Mouse (Mus musculus) left cerebral cortex, adult 2 months (tissue): ENCODE data around the gene Dll3. TPM values are rescaled to one million over a fixed set of nuclear protein-coding genes. Genes with fewer than 3 reads are reported as not detected.

Experiments
- DNase-seq, 2 experiments: peaks; one replicate each; pipeline ENCODE4 v3.0.0; 2021 to 2022; ENCODE audit warnings: low spot score in 2 of 2, mixed read lengths in 1 of 2; ENCODE audit errors: extremely low spot score in 1 of 2
- H3K27ac ChIP-seq: fragments of 200-600 bp; 2 replicates; pipeline ENCODE4 v1.8.1; 2022
- H3K4me3 ChIP-seq: fragments of 200-600 bp; 2 replicates; pipeline ENCODE4 v1.8.1; 2022
- CTCF ChIP-seq: fragments of 200-600 bp; IDR thresholded peaks from 2 replicates; pipeline ENCODE4 v1.8.1; 2022; ENCODE audit warnings: antibody characterized with exemption, mild to moderate bottlenecking, moderate library complexity
- intact Hi-C: fragments of 180-260 bp; cut with DNase I; formaldehyde crosslinking; loops from one replicate; pipeline ENCODE4 v1.15.1; 2025
- total RNA-seq, 2 experiments: library from RNA; stranded (reverse); gene quantifications; 2 replicates each; pipeline ENCODE4 v1.2.3; 2021

Dll3 gene
- total RNA-seq, 2 experiments from 2014 or later: 1.1 to 1.9 TPM

DNA sequence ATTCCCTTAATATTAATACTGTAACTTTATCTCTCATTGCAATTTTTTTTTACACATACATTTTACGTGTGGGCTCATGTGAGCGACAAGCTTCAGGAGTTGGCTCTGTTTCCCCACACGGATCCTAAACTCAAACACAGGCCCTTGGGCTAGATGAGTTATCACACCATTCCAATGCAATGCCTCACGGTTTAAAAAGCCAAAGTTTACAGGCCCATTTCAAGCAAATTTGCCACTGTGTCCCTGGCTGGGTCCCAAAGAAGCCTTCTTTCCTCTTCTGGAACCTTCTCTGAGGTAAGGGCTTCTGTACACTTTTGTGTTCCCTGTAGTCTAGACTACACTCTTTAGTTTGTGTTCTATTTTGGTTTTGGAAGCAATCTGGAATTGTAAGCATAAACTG is 32.5 kb upstream of the Dll3 start:
- intact Hi-C loops: no loop called here
- Histone ChIP-seq H3K4me3 (no peak overlapping the region), H3K27ac (no peak overlapping the region)
- no peak for DNase-seq
- TF ChIP-seq CTCF: no peak

DNA sequence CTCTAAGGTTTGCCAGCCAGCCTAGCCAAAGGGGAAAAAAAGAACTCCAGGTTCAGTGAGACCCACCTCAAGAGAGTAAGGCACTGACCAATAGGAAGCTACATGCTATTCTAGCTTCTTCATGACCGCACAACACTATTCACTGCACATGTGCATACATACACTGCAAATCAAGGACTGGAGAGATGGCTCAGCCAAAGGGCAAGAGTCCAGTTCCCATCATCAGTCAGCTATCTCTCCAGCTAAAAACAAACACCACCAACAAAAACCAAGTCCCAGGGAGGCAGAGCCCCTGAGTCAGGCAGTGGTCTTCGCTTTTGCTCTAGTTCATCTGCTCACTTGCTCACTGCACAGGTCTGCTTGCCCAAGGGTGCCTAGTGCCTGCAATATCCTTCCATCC is 26.2 kb upstream of the Dll3 start:
- intact Hi-C loops: no loop called here
- no peak for DNase-seq
- no peak for TF ChIP-seq CTCF

DNA sequence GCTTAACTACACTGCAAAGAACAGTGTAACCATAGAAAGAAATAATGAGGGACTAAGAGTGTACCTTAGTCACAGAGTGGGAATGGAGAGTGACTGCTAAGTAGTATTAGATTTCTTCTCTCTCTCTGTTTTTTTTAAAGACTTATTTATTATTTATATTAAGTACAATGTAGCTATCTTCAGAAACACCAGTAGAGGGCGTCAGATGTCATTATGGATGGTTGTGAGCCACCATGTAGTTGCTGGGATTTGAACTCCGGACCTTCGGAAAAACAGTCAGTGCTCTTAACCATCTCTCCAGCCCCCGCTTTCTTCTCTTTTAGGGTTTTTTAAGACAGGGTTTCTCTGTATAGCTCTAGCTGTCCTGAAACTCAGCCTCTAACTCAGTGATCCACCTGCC is 24.4 kb upstream of the Dll3 start:
- TF ChIP-seq CTCF: peak; percentile 36
- Histone ChIP-seq H3K4me3 (no peak overlapping the region), H3K27ac (no peak overlapping the region)
- intact Hi-C loops: no loop called here
- DNase-seq: no peak

More for the DNA sequence above, 26.2 kb upstream of the Dll3 start:
- Histone ChIP-seq H3K4me3 (no peak overlapping the region), H3K27ac (no peak overlapping the region)

DNA sequence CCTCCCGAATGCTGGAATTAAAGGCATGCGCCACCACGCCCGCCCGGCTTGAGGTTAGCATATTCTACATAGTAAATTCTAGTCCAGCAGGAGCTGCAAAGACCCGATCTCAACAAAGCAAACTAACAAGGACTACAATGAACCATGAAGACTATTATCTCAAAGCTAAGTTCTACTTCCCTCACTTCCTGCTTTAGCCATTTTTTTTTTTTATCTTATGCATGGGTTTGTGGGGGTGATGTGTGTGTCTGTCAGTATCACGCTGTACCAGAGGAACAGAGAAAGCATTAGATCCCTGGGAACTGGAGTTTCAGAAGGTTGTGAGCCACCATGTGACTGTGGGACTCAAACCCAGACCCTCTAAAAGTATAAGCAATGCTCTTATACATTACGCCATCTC is 23.3 kb upstream of the Dll3 start:
- no peak overlapping the region for H3K4me3 ChIP-seq
- no peak for TF ChIP-seq CTCF
- H3K27ac ChIP-seq: no peak overlapping the region
- DNase-seq: no peak
- intact Hi-C loops: no loop called here

DNA sequence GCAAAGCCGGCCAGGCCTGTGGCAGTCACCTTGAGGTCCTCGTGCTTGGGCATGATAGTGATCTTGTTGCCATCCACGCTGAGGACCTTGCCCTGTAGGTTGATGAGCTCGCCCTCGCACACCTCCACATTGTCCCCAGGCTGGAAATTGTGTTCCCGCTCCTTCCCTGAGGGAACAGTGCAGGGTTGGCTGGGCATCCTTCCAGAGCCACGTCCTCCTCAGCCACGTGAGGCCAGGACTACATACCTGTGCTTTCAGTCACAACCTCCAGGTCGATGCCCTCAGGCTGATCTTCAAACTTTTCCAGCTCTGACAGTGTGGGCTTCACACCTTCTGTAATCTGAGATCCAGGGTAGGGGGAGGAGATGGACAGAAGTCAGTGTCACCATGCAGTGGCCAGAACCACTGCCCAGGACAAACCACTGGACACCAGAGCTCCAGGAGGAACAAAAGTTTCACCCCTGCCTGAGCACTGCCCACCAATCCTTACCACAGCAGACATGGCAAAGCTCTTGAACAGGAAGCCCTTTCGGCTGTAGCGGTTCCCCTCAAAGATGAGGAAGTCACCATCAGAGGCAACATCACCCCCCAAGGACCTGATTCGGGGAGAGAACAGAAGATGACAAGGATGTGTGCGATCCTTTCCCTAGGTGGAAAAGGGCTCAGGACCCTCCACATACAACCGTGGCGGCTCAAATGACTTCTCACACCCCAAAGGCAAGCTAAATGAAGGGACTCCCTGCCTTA is 20.1 kb upstream of the Dll3 start:
- Histone ChIP-seq H3K4me3 (no peak overlapping the region), H3K27ac (no peak overlapping the region)
- intact Hi-C loops: no loop called here
- DNase-seq: no peak
- TF ChIP-seq CTCF: no peak

DNA sequence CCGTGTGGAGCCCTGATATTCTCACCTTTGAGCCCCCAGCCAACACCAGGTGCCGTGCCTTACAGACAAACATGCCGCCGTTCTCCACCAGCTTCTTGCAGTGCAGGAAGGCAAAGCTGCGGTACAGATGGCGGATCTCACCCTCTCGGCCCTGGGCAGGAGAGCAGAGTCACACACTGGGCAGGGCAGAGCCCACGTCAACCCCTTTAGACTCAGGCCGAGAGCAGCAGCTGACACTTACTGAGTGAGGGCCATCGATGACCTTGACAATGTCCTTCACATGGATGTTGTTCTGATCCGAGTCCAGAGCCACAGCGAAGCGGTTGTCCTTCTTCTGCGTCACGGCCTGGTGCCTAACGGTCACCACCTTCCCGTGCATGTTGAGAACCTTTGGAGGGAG is 16.7 kb upstream of the Dll3 start:
- no peak for DNase-seq
- H3K27ac ChIP-seq: no peak overlapping the region
- intact Hi-C loops: no loop called here
- TF ChIP-seq CTCF: no peak
- no peak overlapping the region for H3K4me3 ChIP-seq

DNA sequence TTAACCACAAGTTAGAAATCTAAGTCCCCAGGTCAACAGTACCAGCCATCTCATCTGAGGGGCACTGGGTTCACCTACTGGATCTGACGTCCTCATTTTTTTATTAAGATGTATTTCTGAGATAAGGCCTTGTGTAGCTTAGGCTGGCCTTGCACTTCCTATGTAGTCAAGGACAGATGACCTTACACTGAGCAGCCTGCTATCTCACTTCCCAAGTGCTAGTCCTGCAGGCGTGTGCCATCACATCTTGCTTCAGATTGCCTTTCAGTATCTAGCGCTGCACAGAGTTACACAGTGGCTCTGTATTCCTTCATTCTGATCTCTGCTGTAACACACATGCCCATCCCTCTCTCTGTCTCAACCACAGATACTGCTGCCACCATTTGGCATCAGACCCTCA is 16.0 kb upstream of the Dll3 start:
- intact Hi-C loops: no loop called here
- TF ChIP-seq CTCF: no peak
- Histone ChIP-seq H3K27ac (no peak overlapping the region), H3K4me3 (no peak overlapping the region)
- DNase-seq: no peak

DNA sequence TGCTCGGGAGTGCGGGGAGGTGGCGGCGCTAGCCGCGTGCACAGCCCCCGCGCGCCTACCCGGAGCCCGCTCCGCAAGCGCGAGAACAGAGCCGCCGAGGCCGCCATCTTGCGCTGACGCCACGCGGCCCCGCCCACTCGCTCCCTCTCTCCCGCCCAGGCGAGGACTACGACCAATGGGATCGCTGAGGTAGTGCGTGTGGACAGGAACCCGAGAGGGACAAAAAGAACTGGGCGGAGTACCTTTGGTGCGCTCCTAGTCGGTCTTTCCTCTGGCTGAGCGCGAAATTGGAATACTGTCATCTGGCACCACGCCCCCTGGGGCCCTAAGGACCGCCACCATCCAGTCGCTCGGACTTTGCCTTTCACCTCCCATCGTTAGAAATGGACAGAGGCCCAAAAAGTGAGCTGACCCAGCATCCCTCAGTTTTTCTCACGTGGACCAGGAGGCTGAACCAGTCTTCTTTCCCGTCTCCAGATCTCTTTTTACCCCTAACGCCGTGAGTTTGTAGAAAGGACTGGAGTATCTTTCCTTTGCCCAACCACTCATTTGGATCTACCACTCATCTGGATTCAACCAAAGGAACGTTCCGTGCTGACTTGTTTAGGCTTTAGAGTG is 10.0 kb upstream of the Dll3 start, which contains the start of gene Timm50:
TSS of gene Timm50 (minus strand) at position 147 of the 618 bp plus-strand sequence.
- TF ChIP-seq CTCF: no peak; the same call in 1 of the 2 replicates
- H3K4me3 ChIP-seq: peak within 1 kb of the TSS; percentile 70
- peak within 1 kb of the TSS; percentile 82 for H3K27ac ChIP-seq
- peak; percentile 99 to 100 for DNase-seq
- intact Hi-C loops: loop anchor here (2.0 kb wide), 1 partner anchor 27 kb away; the partner anchor contains the start of gene Supt5

DNA sequence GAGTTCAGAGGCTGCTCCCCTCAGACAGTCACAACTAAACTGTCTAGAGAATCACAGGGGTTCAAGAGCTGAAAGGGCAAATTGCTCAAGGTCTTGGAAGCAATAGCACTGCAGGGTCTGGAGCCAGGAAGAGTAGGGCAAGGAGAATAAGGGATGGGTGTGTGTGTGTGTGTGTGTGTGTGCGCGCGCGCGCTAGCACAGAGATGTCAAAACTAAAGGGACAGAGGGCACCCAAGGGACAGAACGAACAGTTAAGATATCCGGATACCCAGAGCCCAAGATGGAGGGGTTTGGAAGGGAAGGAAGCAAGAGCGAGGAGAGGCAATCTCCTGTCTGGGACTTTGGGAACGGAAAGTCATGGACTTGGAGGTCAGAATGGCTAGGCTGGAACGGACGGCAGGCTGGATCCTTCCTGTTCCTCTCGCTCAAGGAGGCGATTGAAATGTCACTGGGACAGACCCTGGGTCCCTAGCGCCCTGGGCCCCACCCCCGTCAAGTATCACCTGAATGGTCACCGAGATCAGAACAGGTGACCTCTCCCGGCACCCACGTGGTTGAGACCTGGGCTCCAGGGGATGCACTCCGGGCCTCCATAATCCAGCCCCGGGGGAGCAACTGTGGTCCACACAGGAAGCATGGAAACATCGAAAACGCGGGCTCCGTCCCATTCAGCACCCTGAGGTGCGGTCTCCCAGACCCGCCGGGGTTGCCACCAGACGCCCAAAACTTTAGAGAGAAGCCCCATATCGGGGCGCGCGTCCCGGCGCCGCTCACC is 9.3 kb upstream of the Dll3 start:
- intact Hi-C loops: no loop called here
- no peak for DNase-seq
- H3K4me3 ChIP-seq: peak overlapping the region; percentile 70
- TF ChIP-seq CTCF: no peak
- H3K27ac ChIP-seq: peak overlapping the region; percentile 82

DNA sequence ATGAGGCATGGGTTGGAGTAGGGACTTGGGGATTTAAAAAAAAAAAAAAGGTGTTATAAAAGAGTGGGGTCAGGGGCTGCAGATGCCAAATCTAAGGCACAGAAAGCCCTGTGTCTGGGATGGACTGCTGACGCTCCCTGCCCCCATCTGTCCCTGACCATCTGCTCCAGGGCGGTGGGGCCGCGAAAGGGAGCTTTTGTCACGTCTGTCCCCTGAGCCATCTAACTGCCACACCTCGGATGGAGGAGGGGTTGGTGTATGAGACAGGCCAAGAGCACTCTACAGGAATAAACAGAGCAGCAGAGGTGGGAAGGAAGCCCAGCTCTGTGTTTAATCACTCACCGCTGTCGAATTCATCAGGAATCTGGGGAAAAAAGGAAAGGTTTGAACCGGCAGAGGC is 7.7 kb upstream of the Dll3 start:
- H3K27ac ChIP-seq: no peak overlapping the region
- H3K4me3 ChIP-seq: no peak overlapping the region
- intact Hi-C loops: no loop called here
- DNase-seq: no peak
- TF ChIP-seq CTCF: no peak

DNA sequence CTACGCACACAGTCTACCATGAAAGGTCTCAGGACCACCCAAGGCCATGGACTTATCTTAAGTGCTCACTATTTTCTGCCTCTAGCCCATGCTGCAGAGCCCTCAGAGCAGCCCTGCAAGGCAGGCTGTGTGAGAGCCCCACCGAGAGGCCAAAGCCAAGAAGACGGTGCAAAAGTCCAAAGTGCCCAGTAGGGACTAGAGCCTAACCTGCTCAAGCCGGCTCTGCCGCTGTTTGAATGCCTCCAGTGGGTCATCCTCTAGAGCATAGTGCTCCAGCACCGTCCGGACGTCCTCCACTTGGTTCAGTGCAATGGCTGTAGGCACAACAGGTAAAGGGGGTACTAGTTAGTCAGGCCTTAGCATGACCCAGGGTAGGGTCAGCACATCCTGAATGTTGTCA is 4.2 kb upstream of the Dll3 start:
- intact Hi-C loops: no loop called here
- TF ChIP-seq CTCF: no peak
- no peak overlapping the region for H3K27ac ChIP-seq
- H3K4me3 ChIP-seq: no peak overlapping the region
- DNase-seq: no peak

DNA sequence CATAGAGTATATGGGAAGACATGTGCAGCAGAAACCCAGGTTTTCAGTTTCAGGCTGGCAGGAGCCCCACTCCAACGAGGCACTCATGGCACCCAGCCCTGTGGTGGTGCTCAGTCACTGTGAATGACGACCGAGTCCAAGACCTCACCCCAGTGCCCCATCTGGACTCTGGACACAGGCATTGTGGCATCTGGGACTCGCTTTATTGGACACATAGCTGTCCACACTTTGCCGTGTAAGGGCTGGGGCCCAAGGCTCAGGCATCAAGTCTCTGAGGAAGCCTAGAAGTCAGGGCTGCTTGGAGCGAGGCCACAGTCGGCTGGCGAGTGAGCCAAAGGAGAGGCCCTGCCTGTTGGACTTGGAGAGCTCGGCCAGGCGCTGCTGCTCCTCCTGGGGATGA is 3.6 kb upstream of the Dll3 start:
- Histone ChIP-seq H3K27ac (no peak overlapping the region), H3K4me3 (no peak overlapping the region)
- intact Hi-C loops: no loop called here
- no peak for TF ChIP-seq CTCF
- DNase-seq: no peak
